Mouse (Mus musculus): ENCODE data around the gene Ap1m2. TPM values are rescaled to one million over a fixed set of nuclear protein-coding genes. Genes with fewer than 3 reads are reported as not detected.

Ap1m2 gene
- polyA plus RNA-seq, 1 experiment = 2.5 TPM

DNA sequence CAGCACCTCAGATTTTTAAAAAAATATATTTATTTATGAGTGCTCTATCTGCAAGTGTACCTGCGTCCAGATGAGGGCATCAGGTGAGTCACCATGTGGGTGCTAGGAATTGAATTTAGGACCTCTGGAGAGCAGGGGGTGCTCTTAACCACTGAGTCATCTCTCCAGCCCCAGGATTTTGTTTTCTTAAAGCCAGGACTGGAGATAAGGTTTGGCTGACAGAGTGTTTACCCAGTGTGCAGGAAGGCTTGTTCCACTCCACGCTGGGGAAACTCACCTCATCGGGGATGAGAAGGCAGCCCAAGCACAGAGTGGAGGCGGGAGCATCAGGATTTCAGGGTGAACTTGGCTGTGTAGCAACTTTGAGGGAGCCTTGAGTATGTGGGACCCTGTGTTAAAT is 28.3 kb upstream of the Ap1m2 start:
- H3K27ac ChIP-seq (ENCODE audit: insufficient read depth, low read length) = no peak overlapping the region
- no peak overlapping the region for H3K4me3 ChIP-seq (ENCODE audit: insufficient read depth, low read length)
- H3K4me1 ChIP-seq (ENCODE audit: control insufficient read depth, insufficient read depth, low read length) = no peaks in the 10 kb centered on the region
- TF ChIP-seq CTCF (IDR thresholded peaks at IDR 0.05; ENCODE audit: extremely low read depth, insufficient read depth, low read length) (no peak), POLR2A (IDR thresholded peaks at IDR 0.05; ENCODE audit: extremely low read depth, insufficient read depth, low read length) (no peak)

DNA sequence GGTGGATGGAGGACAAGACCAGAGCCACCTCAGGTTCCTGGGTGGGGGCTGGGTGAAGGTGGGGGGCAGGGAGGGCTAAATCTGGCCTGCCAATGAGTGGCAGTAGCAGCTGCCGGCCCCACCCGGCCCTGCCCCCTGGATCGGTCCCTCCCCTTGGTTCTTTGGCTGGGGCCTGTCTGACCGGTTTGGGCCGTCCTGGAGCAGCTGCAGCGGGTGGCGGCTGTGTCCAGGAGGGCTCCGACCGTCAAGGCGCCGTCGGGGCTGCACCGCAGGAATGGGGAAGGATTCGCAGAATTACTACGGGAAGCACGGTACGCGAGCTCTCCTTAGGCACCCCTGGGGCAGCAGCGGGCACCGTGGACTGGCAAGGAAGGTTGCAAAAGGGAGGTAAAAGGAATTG is 25.5 kb upstream of the Ap1m2 start:
- no peak overlapping the region for H3K27ac ChIP-seq (ENCODE audit: insufficient read depth, low read length)
- TF ChIP-seq CTCF (IDR thresholded peaks at IDR 0.05; ENCODE audit: extremely low read depth, insufficient read depth, low read length) (no peak), POLR2A (IDR thresholded peaks at IDR 0.05; ENCODE audit: extremely low read depth, insufficient read depth, low read length) (no peak)
- no peaks in the 10 kb centered on the region for H3K4me1 ChIP-seq (ENCODE audit: control insufficient read depth, insufficient read depth, low read length)

DNA sequence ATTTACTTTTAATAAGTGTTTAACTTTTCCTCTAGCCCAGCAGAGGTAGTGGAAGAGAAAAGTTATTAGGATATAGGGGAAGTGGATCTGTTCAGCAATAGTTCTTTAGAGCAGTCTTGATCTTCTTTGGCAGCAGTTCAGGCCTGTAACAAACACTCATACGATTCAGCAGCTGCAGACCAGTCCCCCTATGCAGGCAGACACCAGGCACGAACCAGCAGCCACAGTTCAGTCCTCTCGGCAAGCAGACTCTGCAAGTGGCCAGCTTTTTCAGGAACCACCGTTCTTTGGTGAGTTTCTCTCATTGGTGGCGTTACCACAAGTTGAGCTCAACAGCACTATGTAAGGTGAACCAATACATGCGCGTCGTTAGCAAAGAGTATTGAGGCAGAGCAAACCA is 24.4 kb upstream of the Ap1m2 start:
- H3K4me3 ChIP-seq (ENCODE audit: insufficient read depth, low read length) = no peak overlapping the region
- TF ChIP-seq CTCF (IDR thresholded peaks at IDR 0.05; ENCODE audit: extremely low read depth, insufficient read depth, low read length) (no peak), POLR2A (IDR thresholded peaks at IDR 0.05; ENCODE audit: extremely low read depth, insufficient read depth, low read length) (no peak)
- no peak overlapping the region for H3K27ac ChIP-seq (ENCODE audit: insufficient read depth, low read length)
- no peaks in the 10 kb centered on the region for H3K4me1 ChIP-seq (ENCODE audit: control insufficient read depth, insufficient read depth, low read length)

More for the DNA sequence above, 25.5 kb upstream of the Ap1m2 start:
- no peak overlapping the region for H3K4me3 ChIP-seq (ENCODE audit: insufficient read depth, low read length)

DNA sequence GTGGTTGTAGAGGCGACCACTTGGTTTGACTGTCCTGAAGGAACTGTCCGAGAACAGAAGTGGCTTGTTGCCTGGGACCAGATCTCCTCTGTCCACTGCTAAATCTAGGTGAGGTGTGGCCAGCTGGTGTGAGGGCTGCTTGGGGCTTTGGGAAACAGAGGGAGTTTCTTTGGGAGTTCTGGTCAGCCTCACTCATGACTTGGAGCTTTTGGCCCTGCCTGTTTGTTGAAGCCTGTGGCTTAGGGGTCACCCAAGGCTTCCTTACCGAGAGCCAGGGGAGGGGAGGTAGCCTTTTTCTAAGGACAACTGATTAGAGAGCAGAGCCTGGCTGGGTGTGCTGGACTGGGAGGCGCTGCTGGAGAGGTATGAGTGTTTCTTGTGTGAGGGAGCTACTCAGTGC is 23.3 kb upstream of the Ap1m2 start:
- no peak for TF ChIP-seq POLR2A (IDR thresholded peaks at IDR 0.05; ENCODE audit: extremely low read depth, insufficient read depth, low read length)
- no peak for TF ChIP-seq CTCF (IDR thresholded peaks at IDR 0.05; ENCODE audit: extremely low read depth, insufficient read depth, low read length)
- no peak overlapping the region for H3K27ac ChIP-seq (ENCODE audit: insufficient read depth, low read length)
- H3K4me1 ChIP-seq (ENCODE audit: control insufficient read depth, insufficient read depth, low read length) = no peaks in the 10 kb centered on the region
- no peak overlapping the region for H3K4me3 ChIP-seq (ENCODE audit: insufficient read depth, low read length)

DNA sequence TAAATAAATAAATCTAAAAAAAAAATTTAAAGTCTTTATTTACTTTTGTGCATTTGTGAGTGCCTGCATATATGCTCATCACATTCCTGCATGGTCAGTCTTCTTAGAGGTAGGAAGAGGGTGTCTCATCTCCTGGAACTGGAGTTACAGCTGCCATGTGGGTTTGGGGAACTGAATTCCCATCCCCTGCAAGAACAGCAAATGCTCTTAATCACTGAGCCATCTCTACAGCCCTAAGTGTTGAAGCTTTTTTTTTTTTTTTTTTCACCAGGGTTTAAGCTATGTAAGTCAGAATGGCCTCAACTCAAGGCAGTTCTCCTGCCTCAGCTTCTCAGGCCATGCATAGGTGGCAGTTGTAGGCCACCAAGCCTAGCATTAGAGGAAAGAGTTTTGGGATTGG is 22.6 kb upstream of the Ap1m2 start:
- no peak overlapping the region for H3K27ac ChIP-seq (ENCODE audit: insufficient read depth, low read length)
- no peaks in the 10 kb centered on the region for H3K4me1 ChIP-seq (ENCODE audit: control insufficient read depth, insufficient read depth, low read length)
- TF ChIP-seq POLR2A (IDR thresholded peaks at IDR 0.05; ENCODE audit: extremely low read depth, insufficient read depth, low read length) (no peak), CTCF (IDR thresholded peaks at IDR 0.05; ENCODE audit: extremely low read depth, insufficient read depth, low read length) (no peak)
- H3K4me3 ChIP-seq (ENCODE audit: insufficient read depth, low read length) = no peak overlapping the region

- Histone ChIP-seq H3K4me3 (ENCODE audit: insufficient read depth, low read length) (no peak overlapping the region), H3K4me1 (ENCODE audit: control insufficient read depth, insufficient read depth, low read length) (no peaks in the 10 kb centered on the region), H3K27ac (ENCODE audit: insufficient read depth, low read length) (no peak overlapping the region)
- TF ChIP-seq CTCF (IDR thresholded peaks at IDR 0.05; ENCODE audit: extremely low read depth, insufficient read depth, low read length) = no peak
Measured at GRCm38 (mm10) chr9:21333523-21333922, 21.4 kb upstream of the Ap1m2 start.

- H3K27ac ChIP-seq (ENCODE audit: insufficient read depth, low read length) = no peak overlapping the region
- H3K4me1 ChIP-seq (ENCODE audit: control insufficient read depth, insufficient read depth, low read length) = no peaks in the 10 kb centered on the region
- no peak overlapping the region for H3K4me3 ChIP-seq (ENCODE audit: insufficient read depth, low read length)
- TF ChIP-seq CTCF (IDR thresholded peaks at IDR 0.05; ENCODE audit: extremely low read depth, insufficient read depth, low read length) = no peak
- TF ChIP-seq POLR2A (IDR thresholded peaks at IDR 0.05; ENCODE audit: extremely low read depth, insufficient read depth, low read length) = no peak
Measured at GRCm38 (mm10) chr9:21332161-21333061, 20.3 kb upstream of the Ap1m2 start.

GRCm38 (mm10) chr9:21331365-21332140 is 19.4 kb upstream of the Ap1m2 start:
- Histone ChIP-seq H3K27ac (ENCODE audit: insufficient read depth, low read length) (no peak overlapping the region), H3K4me3 (ENCODE audit: insufficient read depth, low read length) (no peak overlapping the region), H3K4me1 (ENCODE audit: control insufficient read depth, insufficient read depth, low read length) (no peaks in the 10 kb centered on the region)
- no peak for TF ChIP-seq POLR2A (IDR thresholded peaks at IDR 0.05; ENCODE audit: extremely low read depth, insufficient read depth, low read length)
- no peak for TF ChIP-seq CTCF (IDR thresholded peaks at IDR 0.05; ENCODE audit: extremely low read depth, insufficient read depth, low read length)

GRCm38 (mm10) chr9:21329699-21330289 is 17.7 kb upstream of the Ap1m2 start:
- H3K27ac ChIP-seq (ENCODE audit: insufficient read depth, low read length) = no peak overlapping the region
- TF ChIP-seq POLR2A (IDR thresholded peaks at IDR 0.05; ENCODE audit: extremely low read depth, insufficient read depth, low read length) = no peak
- no peak for TF ChIP-seq CTCF (IDR thresholded peaks at IDR 0.05; ENCODE audit: extremely low read depth, insufficient read depth, low read length)
- H3K4me3 ChIP-seq (ENCODE audit: insufficient read depth, low read length) = no peak overlapping the region
- H3K4me1 ChIP-seq (ENCODE audit: control insufficient read depth, insufficient read depth, low read length) = no peaks in the 10 kb centered on the region
